Mouse (Mus musculus) bone marrow, adult 2 months (tissue): ENCODE measurements around the gene Maml2.

ENCODE experiments used
- CTCF ChIP-seq: fragments of 200-500 bp; IDR thresholded peaks from 2 replicates; pipeline ENCODE4 v1.5.1; 2011; ENCODE audit warnings: low read length, control low read depth; ENCODE audit not compliant: control insufficient read depth, insufficient read depth
- POLR2A ChIP-seq: fragments of 200-500 bp; IDR thresholded peaks from 2 replicates; pipeline ENCODE4 v1.6.1; 2011; ENCODE audit warnings: low read depth, mild to moderate bottlenecking, control low read depth, low read length, borderline replicate concordance; ENCODE audit not compliant: control insufficient read depth

GRCm38 (mm10) chr9:13612371-13612770, 314.6 kb downstream of the Maml2 start:
- TF ChIP-seq CTCF = no peak
- TF ChIP-seq POLR2A = no peak
